Mouse (Mus musculus) retina, postnatal 1 day (tissue): ENCODE results near the gene Pald1.
A peak's percentile ranks its signal among the peaks of the same experiment; 100 is the strongest.

ENCODE experiments used
- DNase-seq: peaks from one replicate; pipeline ENCODE4 v3.0.0-alpha.2; 2012

Gene Pald1

GRCm38 (mm10) chr10:61383021-61383714 lies at the start of gene Pald1:
TSS of gene Pald1 (minus strand) at chr10:61383530.
- DNase-seq: peak; percentile 88

GRCm38 (mm10) chr10:61431375-61431774 lies 48.0 kb upstream of the Pald1 start:
- no peak for DNase-seq

- no peak for DNase-seq
Measured at GRCm38 (mm10) chr10:61429043-61429442, 45.7 kb upstream of the Pald1 start.

- DNase-seq: no peak
Measured at GRCm38 (mm10) chr10:61428416-61428815, 45.1 kb upstream of the Pald1 start.

DNA sequence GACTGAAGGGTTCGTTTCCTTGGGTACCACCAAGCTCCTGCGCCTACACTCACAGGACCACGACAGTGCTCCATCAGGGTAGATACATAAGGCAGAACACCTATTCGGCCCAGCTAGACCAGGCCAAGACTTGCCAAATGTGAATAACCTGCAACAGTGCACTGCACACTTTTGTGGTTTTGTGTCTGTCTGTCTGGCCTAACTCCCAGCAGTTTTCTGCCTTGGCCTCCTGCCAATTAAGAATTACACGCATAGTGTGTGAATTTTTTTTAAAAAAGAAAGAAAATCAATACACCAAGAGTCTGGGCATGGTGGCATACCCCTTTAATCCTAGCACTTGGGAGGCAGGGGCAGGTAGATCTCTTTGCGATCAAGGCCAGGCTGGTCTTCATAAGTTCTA lies 44.6 kb upstream of the Pald1 start:
- DNase-seq: no peak

GRCm38 (mm10) chr10:61426251-61426757 lies 43.0 kb upstream of the Pald1 start:
- no peak for DNase-seq

- no peak for DNase-seq
Measured at GRCm38 (mm10) chr10:61425047-61425446, 41.7 kb upstream of the Pald1 start.

GRCm38 (mm10) chr10:61424500-61424899 lies 41.2 kb upstream of the Pald1 start:
- DNase-seq: peak; percentile 68

DNA sequence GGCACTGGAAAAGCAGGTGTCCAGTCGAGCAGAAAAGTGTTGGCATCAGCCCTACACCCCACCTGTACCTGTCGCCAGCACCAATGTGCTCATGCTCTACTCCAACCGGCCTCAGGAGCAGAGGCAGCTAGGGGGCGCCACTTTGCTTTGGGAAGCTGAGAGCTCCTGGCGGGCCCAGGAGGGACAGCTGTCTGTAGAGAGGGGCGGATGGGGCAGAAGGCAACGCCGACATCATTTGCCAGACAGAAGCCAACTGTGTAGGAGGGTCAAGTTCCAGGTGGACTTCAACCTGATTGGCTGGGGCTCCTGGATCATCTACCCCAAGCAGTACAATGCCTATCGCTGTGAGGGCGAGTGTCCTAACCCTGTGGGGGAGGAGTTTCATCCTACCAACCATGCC lies 40.0 kb upstream of the Pald1 start:
- DNase-seq: peak; percentile 32

DNA sequence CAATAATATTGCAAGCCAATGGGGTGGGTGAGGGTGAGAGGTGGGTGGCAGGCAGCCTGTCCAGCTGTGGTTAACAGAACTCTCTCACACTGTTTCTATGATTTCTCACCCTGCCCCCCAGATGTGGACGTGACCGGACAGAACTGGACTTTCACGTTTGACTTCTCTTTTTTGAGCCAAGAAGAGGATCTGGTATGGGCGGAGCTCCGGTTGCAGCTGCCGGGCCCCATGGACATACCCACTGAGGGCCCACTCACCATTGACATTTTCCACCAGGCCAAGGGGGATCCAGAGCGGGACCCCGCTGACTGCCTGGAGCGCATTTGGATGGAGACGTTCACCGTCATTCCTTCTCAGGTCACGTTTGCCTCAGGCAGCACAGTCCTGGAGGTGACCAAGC lies 39.5 kb upstream of the Pald1 start:
- no peak for DNase-seq

- DNase-seq: no peak
Measured at GRCm38 (mm10) chr10:61420011-61420410, 36.7 kb upstream of the Pald1 start.

- DNase-seq: peak; percentile 34
Measured at GRCm38 (mm10) chr10:61419146-61419545, 35.8 kb upstream of the Pald1 start.

GRCm38 (mm10) chr10:61418131-61418900 lies 35.0 kb upstream of the Pald1 start:
- peak; percentile 52 for DNase-seq

DNA sequence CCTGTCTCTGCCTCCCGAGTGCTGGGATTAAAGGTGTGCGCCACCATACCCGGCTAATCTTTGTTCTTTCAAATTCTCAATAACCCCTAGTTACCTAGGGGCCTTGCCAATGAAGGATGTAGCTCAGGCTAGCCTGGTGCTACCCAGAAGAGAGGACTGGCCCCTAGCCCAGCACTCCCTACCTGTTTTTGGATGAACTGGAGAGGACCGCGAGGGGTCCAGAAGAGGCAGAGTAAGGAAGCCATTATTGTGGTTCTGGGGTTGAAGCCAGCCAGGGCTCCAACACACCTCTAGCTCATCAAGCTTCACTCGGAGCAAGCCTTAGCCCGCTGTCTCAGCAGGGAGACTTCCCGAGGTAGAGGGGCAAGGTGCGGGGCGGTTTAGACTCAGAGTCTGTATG lies 34.3 kb upstream of the Pald1 start, which contains the start of gene Nodal:
Gene Nodal (plus strand): TSS at position 301 of the 400 bp plus-strand sequence.
- DNase-seq: no peak

- DNase-seq: no peak
Measured at GRCm38 (mm10) chr10:61417046-61417445, 33.7 kb upstream of the Pald1 start.

GRCm38 (mm10) chr10:61416561-61416960 lies 33.2 kb upstream of the Pald1 start:
- DNase-seq: no peak

DNA sequence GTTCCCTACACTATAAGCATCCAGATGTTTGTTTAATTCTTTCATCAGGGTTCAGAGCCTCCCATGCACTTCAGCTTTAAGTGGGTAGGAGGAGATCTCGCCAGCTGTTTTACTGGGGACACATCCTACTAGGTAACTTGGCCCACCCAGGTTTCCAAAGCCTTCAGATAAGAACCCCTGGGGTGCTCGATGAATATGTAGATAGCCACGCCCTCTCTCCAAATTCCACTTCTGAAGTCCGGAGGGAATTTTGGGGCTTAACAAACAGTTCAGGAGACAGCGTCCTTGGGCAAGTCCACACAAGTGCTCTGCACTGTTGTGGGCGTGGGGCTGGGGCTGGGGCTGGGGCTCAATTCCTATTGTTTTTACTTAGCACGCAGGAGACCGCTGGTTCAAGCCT lies 32.6 kb upstream of the Pald1 start:
- no peak for DNase-seq

GRCm38 (mm10) chr10:61415240-61415639 lies 31.9 kb upstream of the Pald1 start:
- DNase-seq: no peak

DNA sequence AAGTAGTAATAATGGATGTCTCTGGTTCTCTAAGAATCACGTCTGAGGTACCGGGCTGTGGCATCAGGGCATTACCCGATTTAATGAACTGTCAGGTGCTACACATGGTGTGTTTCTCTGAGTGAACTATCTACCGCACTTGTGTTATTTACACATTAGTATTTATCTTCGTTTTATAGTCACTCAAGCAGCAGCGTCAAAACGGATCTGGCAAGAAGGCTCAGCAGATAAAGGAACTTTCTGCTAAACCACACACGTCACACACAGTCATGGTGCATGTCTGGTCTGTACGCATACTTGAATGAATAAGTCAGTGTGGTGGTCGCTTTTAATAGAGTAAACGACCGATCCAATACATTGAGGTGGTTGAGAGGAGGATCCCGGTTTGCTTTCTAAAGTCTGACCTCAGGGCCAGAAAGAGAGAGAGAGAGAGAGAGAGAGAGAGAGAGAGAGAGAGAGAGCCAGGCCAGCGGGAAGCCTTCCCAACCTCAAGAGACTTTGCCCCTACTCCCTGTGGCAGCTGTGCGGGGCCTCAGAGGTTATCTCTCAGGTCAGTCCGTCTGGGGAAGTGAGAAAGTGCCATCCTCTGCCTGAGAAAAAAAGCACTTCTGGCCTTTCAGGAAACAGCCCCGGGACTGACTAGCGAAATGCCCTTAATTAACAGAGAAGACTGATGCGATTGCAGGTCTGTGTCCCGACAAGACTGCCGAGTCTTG lies 29.7 kb upstream of the Pald1 start:
- DNase-seq: no peak

GRCm38 (mm10) chr10:61410193-61410592 lies 26.9 kb upstream of the Pald1 start:
- no peak for DNase-seq

- no peak for DNase-seq
Measured at GRCm38 (mm10) chr10:61409776-61410175, 26.4 kb upstream of the Pald1 start.

GRCm38 (mm10) chr10:61405958-61406357 lies 22.6 kb upstream of the Pald1 start:
- DNase-seq: peak; percentile 38

GRCm38 (mm10) chr10:61402911-61403310 lies 19.6 kb upstream of the Pald1 start:
- no peak for DNase-seq
